Mouse (Mus musculus) intestine, embryonic 14.5 days (tissue): Measurements from ENCODE around the gene Pdzrn3. TPM values are rescaled to one million over a fixed set of nuclear protein-coding genes. Genes with fewer than 3 reads are reported as not detected.

Experiments used
- ATAC-seq: fragments of 200-750 bp; cut with Nextera tagmentation; replicated peaks from 2 replicates; pipeline ENCODE4 v1.8.0; 2017; ENCODE audit warnings: low read depth, moderate number of reproducible peaks, moderate TSS enrichment, moderate library complexity; ENCODE audit not compliant: low FRiP score, low TSS enrichment
- DNase-seq: peaks from one replicate; pipeline ENCODE4 v3.0.0-alpha.2; 2018; ENCODE audit warnings: low spot score
- H3K27ac ChIP-seq: fragments of 300-500 bp; sonication (generic); 2 replicates; pipeline ENCODE4 v1.5.1; 2014; ENCODE audit warnings: low read depth, mild to moderate bottlenecking, control low read depth
- H3K27me3 ChIP-seq: fragments of 300-500 bp; sonication (generic); replicated peaks from 2 replicates; pipeline ENCODE4 v1.6.1; 2014; ENCODE audit warnings: low read length, control low read depth; ENCODE audit not compliant: control insufficient read depth, insufficient read depth
- H3K36me3 ChIP-seq: fragments of 300-500 bp; sonication (generic); 2 replicates; pipeline ENCODE4 v1.6.1; 2014; ENCODE audit warnings: low read length, control low read depth; ENCODE audit not compliant: control insufficient read depth, insufficient read depth
- H3K4me1 ChIP-seq: fragments of 300-500 bp; sonication (generic); replicated peaks from 2 replicates; pipeline ENCODE4 v1.6.1; 2014; ENCODE audit warnings: low read length, control low read depth, mixed read lengths; ENCODE audit not compliant: control insufficient read depth, insufficient read depth
- H3K4me2 ChIP-seq: fragments of 300-500 bp; sonication (generic); 2 replicates; pipeline ENCODE4 v1.6.1; 2014; ENCODE audit warnings: low read length
- H3K4me3 ChIP-seq: fragments of 300-500 bp; sonication (generic); 2 replicates; pipeline ENCODE4 v1.5.1; 2014; ENCODE audit warnings: low read depth, low read length, control low read depth, mixed read lengths
- H3K9ac ChIP-seq: fragments of 300-500 bp; sonication (generic); 2 replicates; pipeline ENCODE4 v1.6.1; 2014; ENCODE audit warnings: mild to moderate bottlenecking, low read length
- H3K9me3 ChIP-seq: fragments of 300-500 bp; sonication (generic); 2 replicates; pipeline ENCODE4 v1.6.1; 2016; ENCODE audit warnings: low read length, control low read depth; ENCODE audit not compliant: control insufficient read depth
- WGBS: fragments of 180-500 bp; shearing (Covaris S2); extraction: QIAGEN DNeasy Blood & Tissue Kit; methylation state at CpG from one replicate; pipeline ENCODE4 v1.1.7; 2014; 5-methylcytosine and 5-hydroxymethylcytosine counted together
- polyA plus RNA-seq: library from polyadenylated mRNA; unstranded; fragments of >200 nt; fragmentation: Nextera tagmentation; extraction: Ambion mirVana; gene quantifications from 2 replicates; pipeline ENCODE4 v1.2.1, GENCODE M21; 2014

The Pdzrn3 gene
- polyA plus RNA-seq, 1 experiment from 2014 or later = 19.0 TPM

DNA sequence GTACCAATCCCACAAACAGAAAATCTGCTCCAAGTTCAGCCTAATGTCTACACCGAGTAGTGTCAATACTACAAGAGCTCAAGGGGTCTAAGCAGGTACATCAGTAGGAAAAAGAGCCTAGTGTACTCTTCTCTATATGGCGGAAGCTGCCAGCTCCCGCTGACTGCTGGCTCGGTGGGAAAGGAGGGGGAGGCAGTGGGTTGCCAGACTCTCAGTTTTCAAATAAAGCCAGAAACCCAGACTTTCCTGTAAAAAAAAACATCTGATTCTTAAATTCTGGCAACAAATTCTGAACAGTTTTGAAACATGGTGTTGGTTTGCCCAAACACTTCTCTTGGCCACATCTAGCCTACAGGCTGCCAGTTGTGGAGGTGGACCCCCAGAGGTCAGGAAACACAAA is 88.3 kb downstream of the Pdzrn3 start:
- H3K27ac ChIP-seq = no peak overlapping the region
- H3K9ac ChIP-seq = no peak overlapping the region
- no peaks in the 10 kb centered on the region for H3K27me3 ChIP-seq
- H3K4me1 ChIP-seq = peaks cover 45% of the 10 kb centered on the region
- H3K4me3 ChIP-seq = no peak overlapping the region
- ATAC-seq (no peak), DNase-seq (no peak)
- WGBS = 51% methylated on average over 4 of the region's 4 CpGs
- no peak overlapping the region for H3K4me2 ChIP-seq
- no peaks in the 10 kb centered on the region for H3K9me3 ChIP-seq
- no peaks in the 10 kb centered on the region for H3K36me3 ChIP-seq

DNA sequence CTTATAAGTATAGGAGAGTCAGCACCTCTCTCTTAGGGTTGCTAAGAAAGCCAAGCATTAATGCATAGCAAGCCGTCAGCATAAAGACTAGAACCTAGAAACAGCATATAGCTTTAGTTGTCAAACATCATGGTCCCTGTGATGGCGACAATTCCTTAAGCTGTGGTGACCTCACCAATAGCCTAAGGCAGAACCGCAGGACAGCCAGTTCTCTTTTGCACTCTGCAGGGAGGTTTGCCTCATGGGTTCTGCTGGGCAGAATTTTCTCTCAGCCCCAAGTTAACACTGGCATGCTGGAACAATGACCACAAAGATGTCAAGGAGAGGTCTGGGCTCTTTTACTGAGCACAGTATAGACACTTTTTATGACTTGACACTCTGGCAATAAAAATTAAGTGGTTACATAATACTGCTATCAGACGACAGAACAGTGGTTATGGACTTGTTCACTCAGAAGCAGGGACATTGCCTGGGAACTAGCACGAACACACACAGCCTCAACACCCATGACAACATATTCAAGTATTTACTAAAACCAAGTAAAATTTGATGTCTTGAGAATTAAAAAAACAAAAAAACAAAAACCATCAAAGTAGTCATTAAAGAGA is 90.0 kb downstream of the Pdzrn3 start:
- Histone ChIP-seq H3K36me3 (no peaks in the 10 kb centered on the region), H3K4me2 (no peak overlapping the region), H3K9me3 (no peaks in the 10 kb centered on the region), H3K27me3 (no peaks in the 10 kb centered on the region), H3K4me3 (no peak overlapping the region), H3K9ac (no peak overlapping the region), H3K27ac (no peak overlapping the region), H3K4me1 (peaks cover 52% of the 10 kb centered on the region)
- ATAC-seq (0 out of 2 replicates have a peak, but pooled peaks have one; percentile 35), DNase-seq (no peak)
- 67% methylated on average over 5 of the region's 5 CpGs for WGBS

DNA sequence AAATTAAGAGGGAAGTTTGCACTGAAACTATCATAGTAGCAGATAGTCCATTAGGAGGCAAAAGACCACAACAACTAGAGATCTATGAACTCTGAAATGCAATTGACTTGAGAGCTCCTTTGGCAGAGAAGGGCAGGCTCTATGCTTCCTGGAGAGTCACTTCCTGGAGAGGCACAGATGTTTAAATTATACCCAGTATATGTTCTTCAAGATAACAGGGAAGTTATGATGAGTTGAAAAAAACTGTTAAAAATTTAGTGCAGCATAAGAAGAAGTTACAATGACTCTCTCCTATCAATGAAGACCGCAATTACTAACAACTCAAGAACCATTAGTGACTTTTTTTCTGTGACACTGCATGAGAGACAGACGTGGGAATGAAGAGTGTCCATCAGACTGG is 90.6 kb downstream of the Pdzrn3 start:
- H3K4me2 ChIP-seq = no peak overlapping the region
- DNase-seq (no peak), ATAC-seq (no peak)
- H3K27ac ChIP-seq = no peak overlapping the region
- no peaks in the 10 kb centered on the region for H3K36me3 ChIP-seq
- H3K4me1 ChIP-seq = peaks cover 54% of the 10 kb centered on the region
- no peak overlapping the region for H3K4me3 ChIP-seq
- H3K9me3 ChIP-seq = no peaks in the 10 kb centered on the region
- 82% methylated on average over 2 of the region's 2 CpGs for WGBS
- no peaks in the 10 kb centered on the region for H3K27me3 ChIP-seq
- H3K9ac ChIP-seq = no peak overlapping the region

DNA sequence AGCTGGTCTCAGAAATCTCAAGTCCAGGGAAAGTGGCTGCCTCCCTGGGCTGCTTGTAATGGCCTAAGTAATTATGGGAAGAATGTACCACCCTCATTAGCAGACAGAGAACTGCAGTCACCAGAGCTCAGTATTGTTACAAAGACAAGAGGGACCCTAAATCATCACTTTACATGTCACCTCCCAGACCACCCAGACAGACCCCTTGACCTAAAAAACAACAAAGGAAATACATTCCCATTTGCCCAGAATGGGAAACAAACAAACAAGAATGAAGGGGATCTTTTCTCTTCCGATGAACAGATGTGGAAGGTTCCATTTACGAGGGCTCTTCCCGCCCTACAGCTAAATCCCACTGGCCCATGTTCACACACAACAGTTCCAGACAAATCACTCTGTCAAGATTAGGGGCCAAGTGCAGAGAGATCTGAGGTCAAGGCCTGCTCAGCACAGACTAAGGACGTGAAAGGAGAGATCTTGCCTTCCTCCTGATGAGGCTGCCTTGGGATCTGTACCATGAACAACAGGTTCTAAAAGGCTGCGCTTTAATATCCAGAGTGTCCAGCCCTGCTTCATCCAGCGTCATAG is 93.2 kb downstream of the Pdzrn3 start:
- Histone ChIP-seq H3K36me3 (no peaks in the 10 kb centered on the region), H3K9ac (no peak overlapping the region), H3K4me1 (peaks cover 49% of the 10 kb centered on the region), H3K27me3 (no peaks in the 10 kb centered on the region), H3K4me2 (no peak overlapping the region), H3K9me3 (no peaks in the 10 kb centered on the region), H3K4me3 (no peak overlapping the region), H3K27ac (no peak overlapping the region)
- no peak for DNase-seq
- ATAC-seq = no peak
- 43% methylated on average over 6 of the region's 6 CpGs for WGBS

DNA sequence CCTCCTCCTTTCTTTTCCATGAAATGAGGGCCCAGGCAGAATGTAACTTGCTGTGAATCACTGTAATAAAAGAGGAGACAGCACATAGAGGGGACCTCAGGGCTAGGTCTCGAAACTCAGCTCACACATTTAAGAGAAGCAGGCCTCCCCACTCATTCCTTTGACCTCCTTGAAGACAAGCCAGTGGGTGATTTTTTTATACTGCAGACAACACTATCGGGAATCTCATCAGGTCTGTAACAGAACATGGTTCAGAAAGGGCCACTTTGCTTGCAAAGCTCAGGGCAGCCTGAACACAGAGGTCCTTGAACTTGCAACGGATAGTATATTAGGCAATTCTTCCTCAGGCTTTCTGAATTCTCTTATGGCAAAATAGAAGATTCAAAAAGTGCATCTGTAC is 93.8 kb downstream of the Pdzrn3 start:
- Histone ChIP-seq H3K4me3 (no peak overlapping the region), H3K36me3 (no peaks in the 10 kb centered on the region), H3K27me3 (no peaks in the 10 kb centered on the region), H3K9ac (no peak overlapping the region), H3K9me3 (no peaks in the 10 kb centered on the region), H3K4me2 (no peak overlapping the region), H3K4me1 (peaks cover 52% of the 10 kb centered on the region), H3K27ac (no peak overlapping the region)
- DNase-seq = no peak
- no peak for ATAC-seq
- 41% methylated on average over 3 of the region's 3 CpGs for WGBS

DNA sequence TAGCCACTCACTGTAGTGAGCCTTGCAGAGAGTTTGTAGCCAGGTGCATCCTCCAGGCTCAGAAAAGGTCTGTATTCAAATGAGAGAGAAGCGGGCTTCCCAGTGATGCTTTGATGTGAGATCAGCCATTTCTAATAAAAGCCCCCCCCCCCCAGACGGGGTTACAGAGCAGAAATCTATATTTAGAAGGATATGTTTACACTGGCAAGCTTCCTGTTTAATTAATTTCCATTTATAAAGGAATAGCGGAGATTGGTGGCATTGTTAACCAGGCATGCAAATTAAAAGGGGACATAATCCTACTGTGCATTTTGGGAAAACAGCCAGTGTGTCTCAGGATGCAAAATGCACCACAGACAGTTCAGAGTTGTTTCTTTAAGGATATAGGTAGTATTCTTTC is 96.1 kb downstream of the Pdzrn3 start:
- no peak for DNase-seq
- H3K27me3 ChIP-seq = no peaks in the 10 kb centered on the region
- H3K27ac ChIP-seq = no peak overlapping the region
- no peaks in the 10 kb centered on the region; the same call in 1 of the 2 replicates for H3K36me3 ChIP-seq
- peaks cover 55% of the 10 kb centered on the region for H3K4me1 ChIP-seq
- H3K4me2 ChIP-seq = peak overlapping the region; percentile 12; the same call in 1 of the 2 replicates
- WGBS = 39% methylated on average over 3 of the region's 3 CpGs
- no peaks in the 10 kb centered on the region for H3K9me3 ChIP-seq
- no peak overlapping the region for H3K4me3 ChIP-seq
- no peak for ATAC-seq
- no peak overlapping the region for H3K9ac ChIP-seq

DNA sequence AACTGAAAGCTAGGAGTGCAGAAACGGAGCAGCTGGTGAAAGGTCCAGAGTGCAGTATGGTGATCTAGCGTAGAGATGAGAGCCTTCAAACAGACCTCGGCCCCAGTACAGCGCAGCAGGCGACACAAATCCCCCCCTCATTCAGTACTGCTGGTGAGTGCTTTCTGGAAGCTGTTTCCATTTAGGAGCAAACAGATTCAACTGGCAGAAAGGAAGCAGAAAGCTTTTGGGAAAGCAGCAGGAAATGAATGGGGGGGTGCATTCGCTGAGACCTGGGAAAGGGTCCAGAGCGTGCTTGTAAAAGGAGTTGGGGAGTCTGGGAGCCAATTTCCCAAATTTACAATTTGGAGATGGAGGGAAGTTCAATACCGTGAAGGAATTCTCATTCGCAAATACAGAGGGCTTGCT is 96.9 kb downstream of the Pdzrn3 start:
- Histone ChIP-seq H3K9ac (no peak overlapping the region), H3K9me3 (no peaks in the 10 kb centered on the region), H3K4me3 (no peak overlapping the region), H3K4me1 (peaks cover 57% of the 10 kb centered on the region), H3K27ac (no peak overlapping the region; the same call in 1 of the 2 replicates), H3K27me3 (no peaks in the 10 kb centered on the region), H3K4me2 (peak overlapping the region; percentile 12; the same call in 1 of the 2 replicates), H3K36me3 (no peaks in the 10 kb centered on the region; the same call in 1 of the 2 replicates)
- WGBS = 26% methylated on average over 9 of the region's 9 CpGs
- no peak for DNase-seq
- no peak for ATAC-seq

DNA sequence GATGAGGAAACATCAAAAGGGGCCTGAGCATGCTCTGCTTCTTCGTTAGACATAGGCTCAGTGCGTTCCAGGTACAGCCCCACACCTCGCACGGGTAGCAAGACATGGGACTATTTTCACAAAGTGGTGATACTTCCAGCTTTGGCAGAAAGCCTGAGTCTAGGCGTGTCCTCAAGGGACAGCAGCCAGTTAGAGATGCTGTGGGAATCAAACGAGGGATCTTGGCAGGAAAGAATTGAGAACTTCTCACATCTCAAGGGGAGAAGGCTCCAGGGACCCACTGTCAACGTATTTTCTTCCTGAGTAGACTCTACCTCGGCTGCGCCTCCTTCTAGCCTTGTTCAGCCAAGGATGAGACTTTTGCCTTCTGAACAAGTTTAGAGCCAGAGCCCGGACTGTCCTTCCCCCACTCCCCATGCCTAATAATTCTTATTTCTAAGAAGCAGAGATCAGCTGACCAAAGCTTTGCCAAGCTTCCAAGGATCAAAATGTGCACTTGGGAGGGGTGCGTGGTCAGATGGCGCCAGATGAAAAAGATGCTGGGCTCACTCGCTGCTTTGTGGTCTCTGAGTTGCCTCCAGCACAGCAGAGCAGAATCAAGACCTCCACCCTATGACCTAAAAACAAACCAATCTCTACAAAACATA is 99.3 kb downstream of the Pdzrn3 start:
- H3K9ac ChIP-seq = no peak overlapping the region
- no peak for ATAC-seq
- H3K4me1 ChIP-seq = peaks cover 52% of the 10 kb centered on the region
- DNase-seq = no peak
- H3K36me3 ChIP-seq = no peaks in the 10 kb centered on the region; the same call in 1 of the 2 replicates
- H3K4me2 ChIP-seq = no peak overlapping the region
- H3K4me3 ChIP-seq = no peak overlapping the region
- no peak overlapping the region for H3K27ac ChIP-seq
- H3K9me3 ChIP-seq = no peaks in the 10 kb centered on the region
- no peaks in the 10 kb centered on the region for H3K27me3 ChIP-seq
- 77% methylated on average over 13 of the region's 13 CpGs for WGBS
